Mouse (Mus musculus) stomach, postnatal 0 days (tissue): Measurements from ENCODE around the gene Nubp1. TPM values are rescaled to one million over a fixed set of nuclear protein-coding genes. Genes with fewer than 3 reads are reported as not detected.

Source experiments
- ATAC-seq: fragments of 200-750 bp; cut with Nextera tagmentation; 2 replicates; pipeline ENCODE4 v1.8.0; 2017; ENCODE audit not compliant: low FRiP score, low TSS enrichment
- DNase-seq: peaks from one replicate; pipeline ENCODE4 v3.0.0-alpha.2; 2016; ENCODE audit warnings: low spot score
- H3K27ac ChIP-seq: fragments of 300-500 bp; sonication (generic); replicated peaks from 2 replicates; pipeline ENCODE4 v1.5.1; 2014; ENCODE audit warnings: mild to moderate bottlenecking, control low read depth
- H3K27me3 ChIP-seq: fragments of 300-500 bp; sonication (generic); 2 replicates; pipeline ENCODE4 v1.6.1; 2014; ENCODE audit warnings: low read length; ENCODE audit not compliant: control insufficient read depth, insufficient read depth
- H3K36me3 ChIP-seq: fragments of 300-500 bp; sonication (generic); 2 replicates; pipeline ENCODE4 v1.6.1; 2014; ENCODE audit warnings: low read length, mixed read lengths; ENCODE audit not compliant: control insufficient read depth, insufficient read depth
- H3K4me1 ChIP-seq: fragments of 300-500 bp; sonication (generic); replicated peaks from 2 replicates; pipeline ENCODE4 v1.6.1; 2014; ENCODE audit warnings: antibody characterized with exemption; ENCODE audit not compliant: control insufficient read depth, insufficient read depth
- H3K4me2 ChIP-seq: fragments of 300-500 bp; sonication (generic); replicated peaks from 2 replicates; pipeline ENCODE4 v1.6.1; 2014; ENCODE audit warnings: low read depth, mild to moderate bottlenecking, control low read depth, moderate library complexity
- H3K4me3 ChIP-seq: fragments of 300-500 bp; sonication (generic); 2 replicates; pipeline ENCODE4 v1.5.1; 2014; ENCODE audit warnings: low read depth, low read length, control low read depth
- H3K9ac ChIP-seq: fragments of 300-500 bp; sonication (generic); 2 replicates; pipeline ENCODE4 v1.6.1; 2014; ENCODE audit warnings: mild to moderate bottlenecking, low read length, control low read depth, mixed read lengths
- H3K9me3 ChIP-seq: fragments of 300-500 bp; sonication (generic); 2 replicates; pipeline ENCODE4 v1.6.1; 2016; ENCODE audit warnings: low read length; ENCODE audit not compliant: control insufficient read depth
- CTCF ChIP-seq: IDR thresholded peaks from 2 replicates; pipeline ENCODE4 v1.5.1; 2016; ENCODE audit warnings: antibody characterized with exemption, low read depth, mild to moderate bottlenecking, moderate library complexity
- EP300 ChIP-seq: optimal IDR thresholded peaks from 2 replicates; pipeline ENCODE3; 2016; ENCODE audit warnings: antibody characterized with exemption
- WGBS: fragments of 180-500 bp; shearing (Covaris S2); extraction: QIAGEN DNeasy Blood & Tissue Kit; methylation state at CpG from one replicate; pipeline ENCODE4 v1.1.7; 2014; 5-methylcytosine and 5-hydroxymethylcytosine counted together
- polyA plus RNA-seq: library from polyadenylated mRNA; unstranded; fragments of >200 nt; fragmentation: Nextera tagmentation; extraction: Ambion mirVana; gene quantifications from 2 replicates; pipeline ENCODE4 v1.2.1, GENCODE M21; 2015

Gene Nubp1
- polyA plus RNA-seq, 1 experiment from 2014 or later, result 31.0 TPM

DNA sequence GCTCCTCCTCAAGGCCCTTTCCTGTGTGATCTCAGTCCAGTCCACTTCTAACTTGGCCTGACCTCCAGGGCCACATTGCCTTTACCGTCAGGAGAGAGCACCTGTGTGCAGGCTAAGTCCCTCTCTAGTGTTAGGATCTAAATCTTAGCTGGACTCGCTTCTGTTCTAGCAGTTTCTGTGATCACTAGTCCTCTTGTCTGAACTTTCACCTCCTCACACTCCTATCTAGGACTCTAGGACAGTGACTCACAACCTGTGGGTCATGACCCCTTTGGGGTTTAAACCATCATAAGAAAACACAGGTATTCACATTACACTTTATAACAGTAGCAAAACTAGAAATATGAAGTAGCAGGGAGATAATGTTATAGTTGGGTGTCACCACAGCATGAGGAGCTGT is 40.2 kb downstream of the Nubp1 start:
- Histone ChIP-seq H3K27ac (no peak overlapping the region), H3K4me3 (no peak overlapping the region), H3K4me1 (0 out of 2 replicates have a peak, but pooled peaks cover 2% of the 10 kb centered on the region), H3K9me3 (no peaks in the 10 kb centered on the region), H3K4me2 (no peak overlapping the region), H3K27me3 (no peaks in the 10 kb centered on the region), H3K9ac (no peak overlapping the region), H3K36me3 (no peaks in the 10 kb centered on the region)
- no peak for DNase-seq
- TF ChIP-seq CTCF, result no peak
- TF ChIP-seq EP300, result no peak
- 84% methylated on average over 2 of the region's 2 CpGs for WGBS
- ATAC-seq, result no peak

DNA sequence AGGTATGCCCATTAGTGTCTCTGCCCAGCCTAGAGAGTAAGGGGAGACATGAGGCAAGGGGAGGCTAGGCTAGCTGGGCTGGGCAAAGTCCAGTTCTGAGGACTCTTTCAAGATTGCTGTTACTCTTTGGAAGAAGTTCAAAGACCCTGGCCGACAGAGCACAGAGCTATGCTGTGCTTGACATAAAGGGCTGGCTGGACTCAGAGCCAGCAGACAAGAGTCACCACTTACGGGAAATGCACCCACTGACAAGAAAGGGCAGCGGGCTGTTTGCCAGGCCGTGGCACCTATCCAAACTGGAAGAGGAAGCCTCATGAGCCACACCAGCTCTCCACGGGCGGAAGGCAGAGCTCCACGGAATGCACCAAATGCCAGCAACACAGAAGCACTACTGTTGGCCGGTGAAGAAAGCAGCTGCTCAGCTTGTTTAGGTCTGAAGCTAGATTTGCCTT is 40.7 kb downstream of the Nubp1 start:
- Histone ChIP-seq H3K4me3 (no peak overlapping the region), H3K27ac (no peak overlapping the region), H3K4me1 (0 out of 2 replicates have a peak, but pooled peaks cover 2% of the 10 kb centered on the region), H3K9ac (no peak overlapping the region), H3K36me3 (no peaks in the 10 kb centered on the region), H3K4me2 (no peak overlapping the region), H3K9me3 (no peaks in the 10 kb centered on the region), H3K27me3 (no peaks in the 10 kb centered on the region)
- ATAC-seq (peak; percentile 78), DNase-seq (peak; percentile 74)
- TF ChIP-seq CTCF, result no peak
- no peak for TF ChIP-seq EP300
- 31% methylated on average over 8 of the region's 8 CpGs for WGBS

DNA sequence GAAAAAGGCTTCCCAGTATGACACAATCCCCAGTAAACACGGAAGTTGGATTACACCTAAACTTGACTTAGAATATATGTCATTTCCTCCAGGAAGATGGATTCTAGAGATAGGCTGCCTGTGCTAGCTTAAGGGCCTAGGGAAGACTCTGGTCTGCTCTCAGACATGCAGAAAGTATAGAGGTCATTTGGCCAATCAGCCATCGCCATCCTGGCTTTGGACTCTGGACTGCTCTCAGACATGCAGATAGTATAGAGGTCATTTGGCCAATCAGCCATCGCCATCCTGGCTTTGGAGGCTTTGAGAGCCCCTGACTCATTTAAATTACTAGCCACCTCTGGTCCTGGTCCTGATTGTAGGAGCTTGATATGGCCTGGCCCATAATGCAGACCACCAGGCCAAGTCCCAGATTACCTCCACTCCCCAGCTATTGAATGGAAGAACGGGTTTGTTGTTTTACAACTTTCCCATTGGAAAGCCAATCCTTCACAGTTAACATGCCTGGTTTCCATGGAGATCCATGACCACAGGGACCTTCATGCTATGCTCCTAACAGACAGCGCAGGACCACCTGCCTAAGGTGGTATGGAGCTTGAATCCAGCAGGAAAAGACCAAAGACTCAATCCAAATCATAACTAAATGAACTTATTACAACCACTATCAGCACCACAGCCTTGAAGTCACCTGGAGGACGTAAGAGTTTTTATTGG is 42.3 kb downstream of the Nubp1 start:
- Histone ChIP-seq H3K4me1 (0 out of 2 replicates have a peak, but pooled peaks cover 2% of the 10 kb centered on the region), H3K4me2 (no peak overlapping the region), H3K9ac (no peak overlapping the region), H3K27me3 (no peaks in the 10 kb centered on the region), H3K9me3 (no peaks in the 10 kb centered on the region), H3K36me3 (no peaks in the 10 kb centered on the region), H3K4me3 (no peak overlapping the region), H3K27ac (no peak overlapping the region)
- DNase-seq, result no peak
- ATAC-seq, result no peak
- WGBS, result 82% methylated on average over 6 of the region's 6 CpGs
- TF ChIP-seq EP300, result no peak
- TF ChIP-seq CTCF, result no peak

DNA sequence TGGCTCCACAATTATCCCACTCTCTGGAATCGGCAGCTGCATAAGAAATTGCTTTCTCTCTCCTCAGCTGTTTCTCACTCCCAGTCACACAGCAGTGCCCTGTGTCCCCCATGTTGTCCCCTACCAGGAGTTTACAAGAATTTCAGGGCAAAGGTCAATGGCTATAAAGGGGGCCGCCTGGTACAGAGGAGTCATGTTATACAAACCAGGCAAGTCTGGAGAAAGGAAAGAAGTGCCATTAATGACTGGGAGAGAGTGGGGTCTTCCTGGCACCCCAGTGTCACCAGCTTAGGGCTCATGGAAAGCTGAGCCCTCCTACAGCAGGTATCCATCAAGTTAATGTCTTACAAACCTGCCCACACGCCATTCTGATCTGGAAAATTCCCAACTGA is 42.8 kb downstream of the Nubp1 start:
- Histone ChIP-seq H3K4me2 (no peak overlapping the region), H3K9me3 (no peaks in the 10 kb centered on the region), H3K9ac (no peak overlapping the region), H3K27ac (no peak overlapping the region), H3K4me1 (0 out of 2 replicates have a peak, but pooled peaks cover 2% of the 10 kb centered on the region), H3K27me3 (no peaks in the 10 kb centered on the region), H3K4me3 (no peak overlapping the region), H3K36me3 (no peaks in the 10 kb centered on the region)
- ATAC-seq (no peak), DNase-seq (no peak)
- 33% methylated on average over 3 of the region's 3 CpGs for WGBS
- no peak for TF ChIP-seq CTCF
- TF ChIP-seq EP300, result no peak

DNA sequence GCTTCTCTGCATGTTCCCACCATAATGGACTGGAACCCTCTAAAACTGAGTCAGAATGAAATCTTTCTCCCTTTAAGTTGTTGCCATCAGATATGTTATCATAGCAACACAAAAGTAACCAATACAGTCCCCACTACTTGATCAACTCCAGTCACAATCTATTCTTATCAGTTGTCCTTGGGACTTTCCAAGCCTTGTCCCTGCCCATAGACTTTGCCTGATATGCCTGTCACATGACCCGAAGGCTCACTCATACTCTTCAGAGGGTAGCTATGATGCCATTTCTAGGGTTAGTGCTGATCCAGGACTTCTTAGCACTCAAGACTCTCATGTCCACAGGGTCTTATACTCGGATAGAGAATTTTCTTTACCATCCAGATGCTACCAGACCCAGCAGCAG is 48.4 kb downstream of the Nubp1 start:
- 68% methylated on average over 2 of the region's 2 CpGs for WGBS
- no peak for DNase-seq
- H3K9ac ChIP-seq, result no peak overlapping the region
- no peak for ATAC-seq
- TF ChIP-seq EP300 (no peak), CTCF (no peak)
- H3K27me3 ChIP-seq, result no peaks in the 10 kb centered on the region
- H3K9me3 ChIP-seq, result no peaks in the 10 kb centered on the region
- no peak overlapping the region for H3K27ac ChIP-seq
- no peak overlapping the region for H3K4me3 ChIP-seq
- H3K4me2 ChIP-seq, result no peak overlapping the region
- H3K36me3 ChIP-seq, result no peaks in the 10 kb centered on the region
- H3K4me1 ChIP-seq, result no peaks in the 10 kb centered on the region

DNA sequence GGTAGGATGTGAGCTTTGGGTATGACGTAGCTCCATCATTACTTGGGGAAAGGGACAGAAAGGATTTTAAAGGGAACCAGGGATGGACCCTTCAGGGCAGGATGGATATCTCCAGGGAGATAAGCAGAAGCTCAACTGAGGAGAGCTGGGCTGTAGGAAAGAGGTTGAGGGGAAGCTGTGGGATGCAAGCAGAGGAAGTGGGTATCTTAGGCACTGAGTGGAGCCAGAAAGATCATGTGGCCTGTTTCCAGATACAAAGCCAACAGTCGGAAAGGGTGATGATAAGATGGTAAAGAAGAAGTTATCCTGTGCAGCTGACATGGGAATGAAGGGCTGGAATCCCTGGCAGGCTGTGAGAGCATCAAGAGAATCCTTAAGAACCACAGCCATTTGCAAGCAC is 49.4 kb downstream of the Nubp1 start:
- no peak for ATAC-seq
- TF ChIP-seq EP300 (no peak), CTCF (no peak)
- H3K9ac ChIP-seq, result no peak overlapping the region
- H3K4me1 ChIP-seq, result no peaks in the 10 kb centered on the region
- H3K9me3 ChIP-seq, result no peaks in the 10 kb centered on the region
- no peaks in the 10 kb centered on the region for H3K36me3 ChIP-seq
- H3K27ac ChIP-seq, result no peak overlapping the region
- no peak for DNase-seq
- 89% methylated on average over 2 of the region's 2 CpGs for WGBS
- no peak overlapping the region for H3K4me2 ChIP-seq
- H3K4me3 ChIP-seq, result no peak overlapping the region
- no peaks in the 10 kb centered on the region for H3K27me3 ChIP-seq
